Mouse (Mus musculus): Measurements from ENCODE around the gene Ccdc113. TPM values are rescaled to one million over a fixed set of nuclear protein-coding genes. Genes with fewer than 3 reads are reported as not detected.

The Ccdc113 gene
- total and polyA plus RNA-seq, 3 experiments, result not detected

DNA sequence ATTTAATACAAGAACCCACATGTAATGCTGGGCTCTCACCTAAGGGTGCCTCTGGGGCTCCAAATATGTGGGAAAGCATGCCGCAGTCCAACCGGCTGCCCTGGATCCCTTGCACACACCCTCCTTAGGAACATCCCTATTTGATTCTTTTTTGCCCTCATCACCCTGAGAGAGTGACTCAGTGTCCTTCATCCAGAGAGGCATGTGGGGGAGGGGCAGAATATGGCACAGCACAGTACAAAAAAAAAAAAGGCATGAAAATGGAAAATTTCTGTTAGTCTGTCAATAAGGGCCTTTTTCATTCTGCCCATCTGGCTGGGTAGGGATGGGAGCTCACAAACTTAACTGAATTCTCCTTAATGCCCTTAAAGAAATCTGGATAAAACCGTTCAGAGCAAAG lies 36.1 kb upstream of the Ccdc113 start:
- no peak overlapping the region for H3K27ac ChIP-seq (ENCODE audit: insufficient read depth, low read depth)
- no peaks in the 10 kb centered on the region for H3K36me3 ChIP-seq (replicated peaks in 1 of 2; ENCODE audit: control insufficient read depth in 1 of 2, insufficient read depth in 1 of 2, low read length in 1 of 2)
- in situ Hi-C loops (cut with MboI; ENCODE audit: low pct_ligation_motif_present, low pct_unique_long_range_greater_than_20kb, low sequenced_read_pairs) (no loop called here), dilution Hi-C loops (cut with MboI; ENCODE audit: extremely low pct_ligation_motif_present, extremely low pct_unique_long_range_greater_than_20kb, low sequenced_read_pairs) (no loop called here)
- H3K9me3 ChIP-seq (replicated peaks; ENCODE audit: low read length), result no peaks in the 10 kb centered on the region
- no peak overlapping the region for H3K4me2 ChIP-seq (ENCODE audit: insufficient read depth, low read depth, poor library complexity, severe bottlenecking)
- H3K4me3 ChIP-seq (replicated peaks in 1 of 3; ENCODE audit: low read depth in 2 of 3, low read length in 2 of 3, poor library complexity in 1 of 3), result no peak overlapping the region
- no peaks in the 10 kb centered on the region; a peak in 1 of 4 replicates for H3K4me1 ChIP-seq (ENCODE audit: control insufficient read depth in 1 of 2, insufficient read depth in 2 of 2)
- H3K27me3 ChIP-seq (replicated peaks), result peaks cover 5% of the 10 kb centered on the region
- no peaks in the 10 kb centered on the region for H3K79me2 ChIP-seq (replicated peaks; ENCODE audit: control insufficient read depth, extremely low read depth, insufficient read depth, poor library complexity, severe bottlenecking)
- no peak for TF ChIP-seq USF2 (conservative IDR thresholded peaks at IDR 0.05; ENCODE audit: low read depth, low read length)
- no peak for TF ChIP-seq SMC3 (IDR thresholded peaks at IDR 0.05; ENCODE audit: low read depth, low read length)
- no peak for TF ChIP-seq NRF1 (IDR thresholded peaks at IDR 0.05; ENCODE audit: low read depth, low read length)
- TF ChIP-seq BHLHE40 (IDR thresholded peaks at IDR 0.05; ENCODE audit: low read depth, low read length), result no peak
- no peak for TF ChIP-seq MEF2A (IDR thresholded peaks at IDR 0.05; ENCODE audit: borderline replicate concordance, low read depth, low read length)
- TF ChIP-seq MAZ (IDR thresholded peaks at IDR 0.05; ENCODE audit: low read depth, low read length), result no peak
- no peak for TF ChIP-seq ETS1 (conservative IDR thresholded peaks at IDR 0.05; ENCODE audit: low read depth, low read length)
- TF ChIP-seq ZC3H11A (IDR thresholded peaks at IDR 0.05; ENCODE audit: low read depth, low read length), result no peak
- TF ChIP-seq MAFK (IDR thresholded peaks at IDR 0.05; ENCODE audit: insufficient replicate concordance, low read length), result no peak
- no peak for TF ChIP-seq NELFE (IDR thresholded peaks at IDR 0.05; ENCODE audit: low read depth, low read length)
- TF ChIP-seq ZNF384 (IDR thresholded peaks at IDR 0.05; ENCODE audit: low read depth, low read length), result no peak
- TF ChIP-seq ZMIZ1 (IDR thresholded peaks at IDR 0.05; ENCODE audit: low read depth, low read length), result no peak
- TF ChIP-seq PAX5 (IDR thresholded peaks at IDR 0.05; ENCODE audit: low read length), result no peak
- TF ChIP-seq UBTF (IDR thresholded peaks at IDR 0.05; ENCODE audit: low read depth, low read length), result no peak
- TF ChIP-seq IRF4 (IDR thresholded peaks at IDR 0.05; ENCODE audit: low read depth, low read length), result no peak
- TF ChIP-seq USF1 (IDR thresholded peaks at IDR 0.05; ENCODE audit: low read depth, low read length), result no peak
- TF ChIP-seq CTCF (conservative IDR thresholded peaks at IDR 0.05 in 1 of 2, IDR thresholded peaks at IDR 0.05 in 1 of 2; ENCODE audit: low read depth in 2 of 2, low read length in 2 of 2), result no peak
- no peak for TF ChIP-seq GABPA (IDR thresholded peaks at IDR 0.05; ENCODE audit: insufficient replicate concordance, low read depth, low read length)
- no peak for DNase-seq (ENCODE audit: extremely low read depth)
- H3K9ac ChIP-seq (ENCODE audit: insufficient read depth, low read depth), result no peak overlapping the region

- dilution Hi-C loops (cut with MboI; ENCODE audit: extremely low pct_ligation_motif_present, extremely low pct_unique_long_range_greater_than_20kb, low sequenced_read_pairs), result no loop called here
- Histone ChIP-seq H3K4me2 (ENCODE audit: insufficient read depth, low read depth, poor library complexity, severe bottlenecking) (no peak overlapping the region), H3K9ac (ENCODE audit: insufficient read depth, low read depth) (no peak overlapping the region), H3K27me3 (replicated peaks) (peaks cover 5% of the 10 kb centered on the region), H3K9me3 (replicated peaks; ENCODE audit: low read length) (no peaks in the 10 kb centered on the region), H3K4me3 (replicated peaks in 1 of 3; ENCODE audit: low read depth in 2 of 3, low read length in 2 of 3, poor library complexity in 1 of 3) (no peak overlapping the region), H3K79me2 (replicated peaks; ENCODE audit: control insufficient read depth, extremely low read depth, insufficient read depth, poor library complexity, severe bottlenecking) (no peaks in the 10 kb centered on the region), H3K4me1 (ENCODE audit: control insufficient read depth in 1 of 2, insufficient read depth in 2 of 2) (no peaks in the 10 kb centered on the region; a peak in 1 of 4 replicates), H3K27ac (ENCODE audit: insufficient read depth, low read depth) (no peak overlapping the region), H3K36me3 (replicated peaks in 1 of 2; ENCODE audit: control insufficient read depth in 1 of 2, insufficient read depth in 1 of 2, low read length in 1 of 2) (no peaks in the 10 kb centered on the region)
- TF ChIP-seq MAFK (IDR thresholded peaks at IDR 0.05; ENCODE audit: insufficient replicate concordance, low read length), result no peak
- TF ChIP-seq NELFE (IDR thresholded peaks at IDR 0.05; ENCODE audit: low read depth, low read length), result no peak
- TF ChIP-seq POLR2AphosphoS2 (IDR thresholded peaks at IDR 0.05; ENCODE audit: low read depth, low read length), result no peak
- no peak for TF ChIP-seq MXI1 (IDR thresholded peaks at IDR 0.05; ENCODE audit: low read depth, low read length)
- no peak for TF ChIP-seq MEF2A (IDR thresholded peaks at IDR 0.05; ENCODE audit: borderline replicate concordance, low read depth, low read length)
- no peak for TF ChIP-seq IRF4 (IDR thresholded peaks at IDR 0.05; ENCODE audit: low read depth, low read length)
- no peak for TF ChIP-seq ZMIZ1 (IDR thresholded peaks at IDR 0.05; ENCODE audit: low read depth, low read length)
- no peak for TF ChIP-seq USF2 (conservative IDR thresholded peaks at IDR 0.05; ENCODE audit: low read depth, low read length)
- no peak for TF ChIP-seq CTCF (conservative IDR thresholded peaks at IDR 0.05 in 1 of 2, IDR thresholded peaks at IDR 0.05 in 1 of 2; ENCODE audit: low read depth in 2 of 2, low read length in 2 of 2)
- no peak for TF ChIP-seq RAD21 (IDR thresholded peaks at IDR 0.05; ENCODE audit: low read depth, low read length)
- no peak for TF ChIP-seq ZC3H11A (IDR thresholded peaks at IDR 0.05; ENCODE audit: low read depth, low read length)
- no peak for TF ChIP-seq CHD2 (IDR thresholded peaks at IDR 0.05; ENCODE audit: low read length)
- no peak for TF ChIP-seq JUN (IDR thresholded peaks at IDR 0.05; ENCODE audit: insufficient read depth, low read depth, low read length)
- in situ Hi-C loops (cut with MboI; ENCODE audit: low pct_ligation_motif_present, low pct_unique_long_range_greater_than_20kb, low sequenced_read_pairs), result no loop called here
- DNase-seq (ENCODE audit: extremely low read depth), result no peak
These were observed 34.4 kb upstream of the Ccdc113 start for GRCm38 (mm10) chr8:95499266-95500064.

Measured in CH12.LX (cell line).